Mouse (Mus musculus): ENCODE data around the gene Ctc1. TPM values are rescaled to one million over a fixed set of nuclear protein-coding genes. Genes with fewer than 3 reads are reported as not detected.

Gene Ctc1
- polyA plus RNA-seq, 1 experiment from 2014 or later, result 94.0 TPM

- no peak for DNase-seq (ENCODE audit: low spot score)
- 94% methylated on average over 14 of the region's 14 CpGs for WGBS
These were observed 32.4 kb downstream of the Ctc1 start for GRCm38 (mm10) chr11:69048151-69048550.

DNA sequence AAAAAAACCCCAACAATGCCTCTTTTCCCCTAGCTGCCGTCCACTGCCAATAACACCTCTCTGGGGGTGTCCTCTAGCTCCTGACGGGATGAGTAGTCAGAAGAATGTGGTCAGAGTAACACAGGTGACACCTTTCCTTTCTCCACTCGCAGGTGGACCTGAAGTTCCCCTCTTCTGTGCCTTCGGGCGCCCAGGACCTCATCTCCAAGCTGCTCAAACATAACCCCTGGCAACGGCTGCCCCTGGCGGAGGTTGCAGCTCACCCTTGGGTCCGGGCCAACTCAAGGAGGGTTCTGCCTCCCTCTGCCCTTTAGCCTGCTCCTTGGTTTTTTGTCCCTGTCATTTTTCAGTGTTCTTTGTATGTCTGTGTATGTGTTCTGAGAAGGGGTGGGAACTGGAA lies 35.0 kb downstream of the Ctc1 start:
- WGBS, result 83% methylated on average over 8 of the region's 8 CpGs
- Histone ChIP-seq H3K36me3 (ENCODE audit: control insufficient read depth, insufficient read depth, low read length) (peaks cover 6% of the 10 kb centered on the region; the same call in 1 of the 2 replicates), H3K27me3 (ENCODE audit: control insufficient read depth, insufficient read depth, low read length) (no peaks in the 10 kb centered on the region), H3K4me3 (ENCODE audit: low read depth, low read length) (no peak overlapping the region), H3K9ac (ENCODE audit: low read length) (no peak overlapping the region), H3K4me1 (replicated peaks; ENCODE audit: control insufficient read depth, insufficient read depth, low read length) (peaks cover 3% of the 10 kb centered on the region), H3K4me2 (ENCODE audit: low read depth, low read length, severe bottlenecking) (no peak overlapping the region), H3K27ac (ENCODE audit: low read depth, low read length) (no peak overlapping the region), H3K9me3 (ENCODE audit: control insufficient read depth, low read length) (no peaks in the 10 kb centered on the region)
- no peak for ATAC-seq (replicated peaks; ENCODE audit: low FRiP score)
- DNase-seq (ENCODE audit: low spot score), result no peak

More at GRCm38 (mm10) chr11:69048151-69048550, 32.4 kb downstream of the Ctc1 start:
- H3K9ac ChIP-seq (ENCODE audit: low read length), result no peak overlapping the region
- no peaks in the 10 kb centered on the region for H3K27me3 ChIP-seq (ENCODE audit: control insufficient read depth, insufficient read depth, low read length)
- H3K27ac ChIP-seq (ENCODE audit: low read depth, low read length), result no peak overlapping the region
- no peak for ATAC-seq (replicated peaks; ENCODE audit: low FRiP score)
- peaks cover 3% of the 10 kb centered on the region for H3K4me1 ChIP-seq (replicated peaks; ENCODE audit: control insufficient read depth, insufficient read depth, low read length)
- H3K36me3 ChIP-seq (ENCODE audit: control insufficient read depth, insufficient read depth, low read length), result peaks cover 6% of the 10 kb centered on the region; the same call in 1 of the 2 replicates
- H3K9me3 ChIP-seq (ENCODE audit: control insufficient read depth, low read length), result no peaks in the 10 kb centered on the region
- no peak overlapping the region for H3K4me3 ChIP-seq (ENCODE audit: low read depth, low read length)
- H3K4me2 ChIP-seq (ENCODE audit: low read depth, low read length, severe bottlenecking), result no peak overlapping the region

DNA sequence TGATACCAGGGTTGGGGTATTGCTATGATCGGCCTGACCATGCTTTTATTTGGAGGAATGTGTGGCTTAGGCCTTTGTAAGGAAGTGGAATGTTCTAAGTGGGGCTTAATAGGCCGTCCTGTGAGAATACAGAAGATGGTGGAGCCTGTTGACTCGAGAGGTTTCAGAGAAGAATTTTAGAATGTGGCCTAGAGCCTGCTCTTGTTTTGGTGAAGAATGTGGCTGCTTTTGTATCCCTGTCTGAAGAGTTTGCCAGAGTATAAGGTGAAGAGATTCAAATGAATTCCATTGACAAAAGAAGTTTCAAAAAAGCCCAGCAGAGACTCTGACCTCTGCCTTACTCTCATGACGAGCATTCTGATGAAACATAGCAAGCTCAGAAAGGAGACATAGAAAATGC lies 36.1 kb downstream of the Ctc1 start:
- 70% methylated on average over 4 of the region's 4 CpGs for WGBS
- H3K27me3 ChIP-seq (ENCODE audit: control insufficient read depth, insufficient read depth, low read length), result no peaks in the 10 kb centered on the region
- H3K4me2 ChIP-seq (ENCODE audit: low read depth, low read length, severe bottlenecking), result no peak overlapping the region
- peaks cover 6% of the 10 kb centered on the region; the same call in 1 of the 2 replicates for H3K36me3 ChIP-seq (ENCODE audit: control insufficient read depth, insufficient read depth, low read length)
- ATAC-seq (replicated peaks; ENCODE audit: low FRiP score) (no peak), DNase-seq (ENCODE audit: low spot score) (no peak)
- no peak overlapping the region for H3K9ac ChIP-seq (ENCODE audit: low read length)
- H3K4me3 ChIP-seq (ENCODE audit: low read depth, low read length), result no peak overlapping the region
- no peak overlapping the region for H3K27ac ChIP-seq (ENCODE audit: low read depth, low read length)
- H3K4me1 ChIP-seq (replicated peaks; ENCODE audit: control insufficient read depth, insufficient read depth, low read length), result peaks cover 2% of the 10 kb centered on the region
- no peaks in the 10 kb centered on the region for H3K9me3 ChIP-seq (ENCODE audit: control insufficient read depth, low read length)

- Histone ChIP-seq H3K4me1 (replicated peaks; ENCODE audit: control insufficient read depth, insufficient read depth, low read length) (no peaks in the 10 kb centered on the region; the same call in 1 of the 2 replicates), H3K36me3 (ENCODE audit: control insufficient read depth, insufficient read depth, low read length) (peaks cover 6% of the 10 kb centered on the region; the same call in 1 of the 2 replicates), H3K9me3 (ENCODE audit: control insufficient read depth, low read length) (no peaks in the 10 kb centered on the region), H3K4me3 (ENCODE audit: low read depth, low read length) (no peak overlapping the region), H3K4me2 (ENCODE audit: low read depth, low read length, severe bottlenecking) (no peak overlapping the region), H3K27ac (ENCODE audit: low read depth, low read length) (no peak overlapping the region), H3K27me3 (ENCODE audit: control insufficient read depth, insufficient read depth, low read length) (no peaks in the 10 kb centered on the region), H3K9ac (ENCODE audit: low read length) (no peak overlapping the region)
- WGBS, result 93% methylated on average over 2 of the region's 2 CpGs
- DNase-seq (ENCODE audit: low spot score), result no peak
- ATAC-seq (replicated peaks; ENCODE audit: low FRiP score), result no peak
These were observed 37.2 kb downstream of the Ctc1 start for GRCm38 (mm10) chr11:69052824-69053421.

DNA sequence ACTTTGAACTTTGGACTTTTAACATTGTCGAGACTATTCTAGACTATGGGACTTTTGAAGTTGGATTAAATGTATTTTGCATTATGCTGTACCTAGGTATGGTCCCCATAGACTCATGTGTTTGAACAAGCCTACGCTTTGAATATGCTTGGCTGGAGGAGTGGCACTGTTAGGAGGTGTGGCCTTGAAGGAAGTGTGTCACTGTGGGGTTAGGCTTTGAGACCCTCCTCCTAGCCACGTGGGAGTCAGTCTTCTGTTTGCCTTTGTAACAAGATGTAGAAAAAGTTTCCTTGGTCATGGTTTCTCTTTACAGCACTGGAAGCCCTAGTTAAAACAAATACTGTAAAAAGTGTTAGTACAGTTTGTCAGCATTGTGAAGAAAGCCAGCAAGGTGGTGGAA lies 38.1 kb downstream of the Ctc1 start:
- Histone ChIP-seq H3K4me1 (replicated peaks; ENCODE audit: control insufficient read depth, insufficient read depth, low read length) (no peaks in the 10 kb centered on the region; the same call in 1 of the 2 replicates), H3K9ac (ENCODE audit: low read length) (no peak overlapping the region), H3K4me3 (ENCODE audit: low read depth, low read length) (no peak overlapping the region), H3K27me3 (ENCODE audit: control insufficient read depth, insufficient read depth, low read length) (no peaks in the 10 kb centered on the region), H3K36me3 (ENCODE audit: control insufficient read depth, insufficient read depth, low read length) (peaks cover 6% of the 10 kb centered on the region; the same call in 1 of the 2 replicates), H3K9me3 (ENCODE audit: control insufficient read depth, low read length) (no peaks in the 10 kb centered on the region), H3K4me2 (ENCODE audit: low read depth, low read length, severe bottlenecking) (no peak overlapping the region), H3K27ac (ENCODE audit: low read depth, low read length) (no peak overlapping the region)
- WGBS, result 81% methylated on average over 3 of the region's 3 CpGs
- DNase-seq (ENCODE audit: low spot score), result no peak
- no peak for ATAC-seq (replicated peaks; ENCODE audit: low FRiP score)

DNA sequence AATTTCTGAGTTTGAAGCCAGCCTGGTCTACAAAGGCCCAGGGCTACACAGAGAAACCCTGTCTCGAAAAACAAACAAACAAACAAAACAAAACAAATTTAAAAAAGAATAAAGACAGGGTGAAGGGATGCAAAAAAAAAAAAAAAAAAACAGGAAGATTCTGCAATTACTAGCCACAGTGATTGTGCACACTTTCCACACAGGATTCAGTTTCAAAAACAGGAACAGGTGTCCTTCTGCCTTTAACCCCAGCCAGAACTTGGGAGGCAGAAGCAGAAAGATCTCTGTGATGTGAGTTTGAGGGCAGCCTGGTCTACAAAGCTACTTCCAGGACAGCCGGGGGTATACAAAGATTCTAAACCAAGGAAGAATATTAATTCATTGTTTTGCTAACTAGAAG lies 42.6 kb downstream of the Ctc1 start:
- Histone ChIP-seq H3K27ac (ENCODE audit: low read depth, low read length) (no peak overlapping the region), H3K4me1 (replicated peaks; ENCODE audit: control insufficient read depth, insufficient read depth, low read length) (peaks cover 12% of the 10 kb centered on the region), H3K4me3 (ENCODE audit: low read depth, low read length) (peak overlapping the region; percentile 69), H3K36me3 (ENCODE audit: control insufficient read depth, insufficient read depth, low read length) (no peaks in the 10 kb centered on the region; the same call in 1 of the 2 replicates), H3K27me3 (ENCODE audit: control insufficient read depth, insufficient read depth, low read length) (no peaks in the 10 kb centered on the region), H3K9ac (ENCODE audit: low read length) (peak overlapping the region; percentile 67), H3K4me2 (ENCODE audit: low read depth, low read length, severe bottlenecking) (peak overlapping the region; percentile 98; the same call in 1 of the 2 replicates), H3K9me3 (ENCODE audit: control insufficient read depth, low read length) (no peaks in the 10 kb centered on the region)
- DNase-seq (ENCODE audit: low spot score) (no peak), ATAC-seq (replicated peaks; ENCODE audit: low FRiP score) (no peak)
- WGBS, result 69% methylated on average over 2 of the region's 2 CpGs

DNA sequence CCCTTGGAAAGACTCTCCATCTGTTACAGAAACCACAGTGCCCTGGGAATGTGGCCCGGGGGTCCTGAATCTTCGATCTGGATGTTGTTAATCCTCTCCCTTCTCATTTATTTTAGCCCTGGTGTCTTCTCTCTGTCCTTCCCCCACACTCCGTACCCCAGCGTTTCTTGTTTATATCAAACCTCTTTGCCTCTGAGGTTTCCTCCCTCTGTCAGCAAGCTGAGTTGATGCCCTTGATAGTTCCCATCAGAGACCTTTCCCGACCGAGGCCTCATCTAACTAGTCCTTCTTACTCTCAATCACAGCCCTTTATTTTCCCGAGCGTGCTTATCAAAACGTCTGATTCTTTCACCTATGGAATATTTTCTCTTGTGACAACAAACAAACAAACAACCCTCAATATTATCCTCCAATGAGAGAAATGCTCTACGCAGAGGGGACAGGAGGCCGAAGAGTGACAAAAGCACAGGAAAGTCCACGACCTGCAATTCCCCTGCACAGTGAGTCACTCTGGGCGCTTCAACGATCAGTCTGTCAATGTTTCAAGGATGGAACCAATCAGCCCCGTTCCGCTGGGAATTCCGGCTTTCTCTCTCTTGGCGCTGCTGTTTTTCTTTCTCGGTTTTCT lies 43.1 kb downstream of the Ctc1 start:
- Histone ChIP-seq H3K27me3 (ENCODE audit: control insufficient read depth, insufficient read depth, low read length) (no peaks in the 10 kb centered on the region), H3K36me3 (ENCODE audit: control insufficient read depth, insufficient read depth, low read length) (no peaks in the 10 kb centered on the region; the same call in 1 of the 2 replicates), H3K4me2 (ENCODE audit: low read depth, low read length, severe bottlenecking) (peak overlapping the region; percentile 98), H3K4me3 (ENCODE audit: low read depth, low read length) (peak overlapping the region; percentile 69), H3K9me3 (ENCODE audit: control insufficient read depth, low read length) (no peaks in the 10 kb centered on the region), H3K4me1 (replicated peaks; ENCODE audit: control insufficient read depth, insufficient read depth, low read length) (peaks cover 12% of the 10 kb centered on the region), H3K9ac (ENCODE audit: low read length) (peak overlapping the region; percentile 67), H3K27ac (ENCODE audit: low read depth, low read length) (peak overlapping the region; percentile 75)
- DNase-seq (ENCODE audit: low spot score), result no peak
- ATAC-seq (replicated peaks; ENCODE audit: low FRiP score), result peak; percentile 9; the same call in 1 of the 2 replicates
- 2% methylated on average over 19 of the region's 19 CpGs for WGBS

- Histone ChIP-seq H3K27ac (ENCODE audit: low read depth, low read length) (peak within 1 kb of the TSS; percentile 75), H3K9me3 (ENCODE audit: control insufficient read depth, low read length) (no peaks in the 10 kb centered on the region), H3K4me2 (ENCODE audit: low read depth, low read length, severe bottlenecking) (peak within 1 kb of the TSS; percentile 98), H3K27me3 (ENCODE audit: control insufficient read depth, insufficient read depth, low read length) (no peaks in the 10 kb centered on the region), H3K4me1 (replicated peaks; ENCODE audit: control insufficient read depth, insufficient read depth, low read length) (peaks cover 17% of the 10 kb centered on the region), H3K4me3 (ENCODE audit: low read depth, low read length) (peak within 1 kb of the TSS; percentile 69), H3K36me3 (ENCODE audit: control insufficient read depth, insufficient read depth, low read length) (no peaks in the 10 kb centered on the region), H3K9ac (ENCODE audit: low read length) (peak within 1 kb of the TSS; percentile 67)
- peak; percentile 90 for ATAC-seq (replicated peaks; ENCODE audit: low FRiP score)
- peak; percentile 97 for DNase-seq (ENCODE audit: low spot score)
- WGBS, result under 1% methylated on average over 59 of the region's 64 CpGs
These were observed 43.8 kb downstream of the Ctc1 start, which contains the start of gene Borcs6 for GRCm38 (mm10) chr11:69059357-69059974. Borcs6 (plus strand) TSS chr11:69059717.

All from forebrain, embryonic 11.5 days (tissue).